Mouse (Mus musculus) heart, postnatal 0 days (tissue): ENCODE measurements around the gene Hist1h3d.
"Not testable (repeated sequence)": the region's sequence is repeated elsewhere in the genome, so short reads cannot be mapped to it uniquely, and the experiment has no call there.

Experiments
- CTCF ChIP-seq: IDR thresholded peaks from 2 replicates; pipeline ENCODE4 v1.5.1; 2016; ENCODE audit warnings: antibody characterized with exemption, control low read depth, low read depth
- EP300 ChIP-seq: IDR thresholded peaks from 2 replicates; pipeline ENCODE4 v1.6.1; 2016; ENCODE audit warnings: antibody characterized with exemption, low read depth

DNA sequence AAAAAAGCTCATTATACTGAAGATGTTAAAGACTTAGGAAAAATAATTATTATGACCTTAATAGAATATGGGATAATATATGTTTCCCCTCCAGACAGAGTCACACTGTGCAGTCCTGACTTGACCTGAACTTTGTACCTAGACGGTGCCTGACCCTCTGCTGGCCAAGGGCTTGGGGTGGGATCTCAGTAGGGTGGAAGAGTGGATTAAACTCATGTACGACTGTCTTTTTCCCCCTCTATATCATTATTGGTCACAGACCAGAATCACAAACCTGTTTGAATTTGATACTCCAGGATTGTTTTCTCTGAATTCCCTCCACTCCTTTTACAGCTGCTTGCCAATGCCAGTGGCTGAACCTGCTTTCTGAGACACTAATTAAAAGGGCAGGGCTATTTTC, 14.9 kb upstream of the Hist1h3d start:
- not testable (repeated sequence) for TF ChIP-seq EP300, CTCF
